Mouse (Mus musculus): ENCODE measurements around the gene Uggt2. TPM values are rescaled to one million over a fixed set of nuclear protein-coding genes. Genes with fewer than 3 reads are reported as not detected.
A peak's percentile ranks its signal among the peaks of the same experiment; 100 is the strongest.

Gene Uggt2
- polyA plus RNA-seq (2012; rRNA removed): 36.0 and 36.5 TPM in 2 replicates
- polyA plus RNA-seq (2014; fragmentation: Nextera tagmentation; extraction: Ambion mirVana): 14.9 and 18.5 TPM in 2 replicates

DNA sequence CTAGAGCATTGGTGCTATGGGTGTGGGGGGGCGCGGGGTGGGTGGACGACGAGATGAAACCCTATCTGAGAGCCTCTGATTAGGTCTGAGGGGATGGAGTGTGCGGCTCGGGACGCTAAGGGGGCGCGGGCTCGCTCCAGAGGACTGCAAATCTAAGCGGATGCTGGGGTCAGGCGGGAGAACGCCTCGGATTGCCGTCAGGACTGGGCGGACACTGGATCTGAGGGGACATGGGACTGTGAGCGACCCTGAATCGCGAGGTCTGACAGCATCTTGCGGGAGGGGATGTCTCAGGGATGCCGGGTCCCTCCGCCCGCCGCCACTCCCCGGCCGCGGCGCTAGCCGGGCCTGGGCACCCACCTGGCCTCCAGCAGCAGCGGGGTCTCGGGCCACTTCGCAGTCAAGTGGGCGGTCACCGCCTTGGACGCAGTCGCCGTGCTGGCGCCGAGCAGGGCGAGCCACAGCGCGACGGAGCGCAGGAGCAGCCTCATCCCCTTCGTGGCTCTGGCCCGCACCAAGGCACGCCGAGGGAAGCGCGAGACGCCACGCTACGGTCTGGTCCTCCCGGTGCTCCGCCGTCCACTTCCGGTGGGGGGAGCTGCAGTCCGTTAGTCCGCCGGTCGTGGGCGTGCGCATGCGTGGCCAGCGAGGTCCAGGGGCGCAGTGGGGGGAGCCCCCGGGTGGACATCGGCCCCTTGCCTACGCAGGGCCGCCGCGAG lies at the start of gene Uggt2:
TSS of gene Uggt2 (minus strand) at position 580 of the 719 bp plus-strand sequence.
- Histone ChIP-seq H3K4me1 (ENCODE audit: control insufficient read depth, insufficient read depth, low read length) (peaks cover 5% of the 10 kb centered on the region), H3K27ac (replicated peaks; ENCODE audit: low read depth, low read length) (peak within 1 kb of the TSS; percentile 84), H3K9me3 (ENCODE audit: control insufficient read depth, low read length) (no peaks in the 10 kb centered on the region), H3K9ac (ENCODE audit: low read depth, low read length, severe bottlenecking) (peak within 1 kb of the TSS; percentile 95), H3K4me2 (replicated peaks; ENCODE audit: low read depth, low read length, severe bottlenecking) (peak within 1 kb of the TSS; percentile 68), H3K27me3 (ENCODE audit: control insufficient read depth, insufficient read depth, low read length) (no peaks in the 10 kb centered on the region), H3K36me3 (ENCODE audit: control insufficient read depth, insufficient read depth, low read length) (no peaks in the 10 kb centered on the region), H3K4me3 (replicated peaks; ENCODE audit: low read length) (peak within 1 kb of the TSS; percentile 77)
- peak; percentile 95 for ATAC-seq (ENCODE audit: low FRiP score, low read depth)
- under 1% methylated on average over 59 of the region's 72 CpGs for WGBS
- no peak; the same call in 1 of the 2 replicates for TF ChIP-seq POLR2A (IDR thresholded peaks at IDR 0.05; ENCODE audit: borderline replicate concordance, extremely low read depth, insufficient read depth, insufficient read length)
- DNase-seq (ENCODE audit: low spot score): peak; percentile 83

DNA sequence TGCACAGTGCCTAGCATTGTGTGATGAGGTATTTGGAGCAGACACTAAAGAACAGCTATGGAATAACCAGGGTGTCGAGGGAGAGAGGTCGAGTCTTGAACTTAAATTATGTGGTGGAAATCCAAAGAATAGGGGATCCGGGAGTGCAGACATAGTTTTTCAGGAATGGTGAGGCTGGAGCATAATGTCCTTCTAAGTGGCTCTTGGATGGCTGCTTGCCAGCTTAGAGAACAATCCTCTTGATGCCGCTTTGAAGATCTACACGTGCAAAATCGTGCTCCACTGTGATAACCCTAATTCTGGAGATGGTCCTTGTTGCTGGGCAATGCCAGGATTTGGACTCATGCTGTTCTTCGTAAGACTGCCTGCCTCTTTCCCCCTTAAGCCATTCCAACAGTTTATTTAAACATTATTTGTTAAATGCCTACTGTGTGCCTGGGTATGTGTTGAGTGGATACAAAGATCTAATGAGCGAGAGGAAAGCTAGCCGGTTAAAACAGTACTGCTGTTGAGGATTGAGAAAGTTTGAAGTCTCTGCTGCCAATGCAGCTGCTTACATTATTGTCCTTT lies 40.2 kb upstream of the Uggt2 start:
- peaks cover 35% of the 10 kb centered on the region for H3K27me3 ChIP-seq (ENCODE audit: control insufficient read depth, insufficient read depth, low read length)
- WGBS: 45% methylated on average over 9 of the region's 9 CpGs
- H3K36me3 ChIP-seq (ENCODE audit: control insufficient read depth, insufficient read depth, low read length): no peaks in the 10 kb centered on the region
- H3K27ac ChIP-seq (replicated peaks; ENCODE audit: low read depth, low read length): no peak overlapping the region
- DNase-seq (ENCODE audit: low spot score): peak; percentile 7
- H3K4me1 ChIP-seq (ENCODE audit: control insufficient read depth, insufficient read depth, low read length): peaks cover 3% of the 10 kb centered on the region; the same call in 1 of the 2 replicates
- peak overlapping the region; percentile 98 for H3K4me2 ChIP-seq (replicated peaks; ENCODE audit: low read depth, low read length, severe bottlenecking)
- ATAC-seq (ENCODE audit: low FRiP score, low read depth): no peak
- H3K4me3 ChIP-seq (replicated peaks; ENCODE audit: low read length): peak overlapping the region; percentile 68
- TF ChIP-seq POLR2A (IDR thresholded peaks at IDR 0.05; ENCODE audit: borderline replicate concordance, extremely low read depth, insufficient read depth, insufficient read length): no peak
- H3K9me3 ChIP-seq (ENCODE audit: control insufficient read depth, low read length): no peaks in the 10 kb centered on the region
- H3K9ac ChIP-seq (ENCODE audit: low read depth, low read length, severe bottlenecking): no peak overlapping the region

DNA sequence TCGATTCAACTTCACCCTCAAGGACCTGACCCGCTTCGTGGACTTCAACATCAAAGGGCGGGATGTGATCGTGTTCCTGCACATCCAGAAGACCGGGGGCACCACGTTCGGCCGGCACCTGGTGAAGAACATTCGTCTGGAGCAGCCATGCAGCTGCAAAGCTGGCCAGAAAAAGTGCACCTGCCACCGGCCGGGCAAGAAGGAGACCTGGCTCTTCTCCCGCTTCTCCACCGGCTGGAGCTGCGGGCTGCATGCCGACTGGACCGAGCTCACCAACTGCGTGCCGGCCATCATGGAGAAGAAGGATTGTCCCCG lies 39.5 kb upstream of the Uggt2 start:
- Histone ChIP-seq H3K4me2 (replicated peaks; ENCODE audit: low read depth, low read length, severe bottlenecking) (peak overlapping the region; percentile 98), H3K4me3 (replicated peaks; ENCODE audit: low read length) (peak overlapping the region; percentile 68), H3K9me3 (ENCODE audit: control insufficient read depth, low read length) (no peaks in the 10 kb centered on the region), H3K4me1 (ENCODE audit: control insufficient read depth, insufficient read depth, low read length) (peaks cover 3% of the 10 kb centered on the region; the same call in 1 of the 2 replicates), H3K9ac (ENCODE audit: low read depth, low read length, severe bottlenecking) (peak overlapping the region; percentile 60; the same call in 1 of the 2 replicates), H3K27ac (replicated peaks; ENCODE audit: low read depth, low read length) (no peak overlapping the region), H3K36me3 (ENCODE audit: control insufficient read depth, insufficient read depth, low read length) (no peaks in the 10 kb centered on the region), H3K27me3 (ENCODE audit: control insufficient read depth, insufficient read depth, low read length) (peaks cover 35% of the 10 kb centered on the region)
- DNase-seq (ENCODE audit: low spot score) (no peak), ATAC-seq (ENCODE audit: low FRiP score, low read depth) (no peak)
- WGBS: under 1% methylated on average over 19 of the region's 20 CpGs
- no peak for TF ChIP-seq POLR2A (IDR thresholded peaks at IDR 0.05; ENCODE audit: borderline replicate concordance, extremely low read depth, insufficient read depth, insufficient read length)

DNA sequence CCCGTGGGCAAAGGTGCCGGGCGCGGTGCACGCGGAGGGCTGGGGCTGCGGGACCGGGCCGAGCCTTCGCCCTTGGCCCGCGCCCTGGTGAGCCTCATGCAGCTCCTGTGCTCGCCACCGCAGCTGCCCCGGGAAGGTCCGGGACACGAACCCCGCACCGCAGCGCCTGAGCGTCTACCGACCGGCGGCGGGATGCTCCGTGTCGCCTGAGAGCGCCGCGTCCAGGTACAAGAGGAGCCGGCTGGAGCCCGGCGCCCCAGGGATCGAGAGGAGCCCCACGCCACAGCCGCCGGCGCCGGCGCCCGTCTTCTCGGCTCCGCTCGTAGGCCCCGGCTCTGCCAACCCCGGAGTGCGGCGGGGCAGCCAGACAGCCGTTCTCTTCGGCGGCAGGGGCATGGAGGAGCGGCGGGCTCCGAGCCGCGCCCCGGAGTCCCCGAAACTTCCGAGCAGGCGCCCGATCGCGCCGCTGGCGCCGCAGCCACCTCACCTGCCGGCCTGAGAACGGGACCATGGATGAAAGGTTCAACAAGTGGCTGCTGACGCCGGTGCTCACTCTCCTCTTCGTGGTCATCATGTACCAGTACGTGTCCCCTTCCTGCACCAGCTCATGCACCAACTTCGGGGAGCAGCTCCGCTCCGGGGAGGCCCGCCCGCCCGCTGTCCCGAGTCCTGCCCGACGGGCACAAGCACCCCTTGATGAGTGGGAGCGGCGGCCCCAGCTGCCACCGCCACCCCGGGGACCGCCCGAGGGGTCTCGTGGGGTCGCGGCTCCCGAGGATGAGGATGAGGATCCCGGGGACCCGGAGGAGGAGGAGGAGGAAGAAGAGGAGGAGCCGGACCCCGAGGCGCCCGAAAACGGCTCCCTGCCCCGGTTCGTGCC lies 38.9 kb upstream of the Uggt2 start, which contains the start of gene Hs6st3:
TSS of gene Hs6st3 (plus strand) at position 436 of the 880 bp plus-strand sequence.
- H3K4me1 ChIP-seq (ENCODE audit: control insufficient read depth, insufficient read depth, low read length): peaks cover 3% of the 10 kb centered on the region; the same call in 1 of the 2 replicates
- no peak for DNase-seq (ENCODE audit: low spot score)
- TF ChIP-seq POLR2A (IDR thresholded peaks at IDR 0.05; ENCODE audit: borderline replicate concordance, extremely low read depth, insufficient read depth, insufficient read length): no peak

DNA sequence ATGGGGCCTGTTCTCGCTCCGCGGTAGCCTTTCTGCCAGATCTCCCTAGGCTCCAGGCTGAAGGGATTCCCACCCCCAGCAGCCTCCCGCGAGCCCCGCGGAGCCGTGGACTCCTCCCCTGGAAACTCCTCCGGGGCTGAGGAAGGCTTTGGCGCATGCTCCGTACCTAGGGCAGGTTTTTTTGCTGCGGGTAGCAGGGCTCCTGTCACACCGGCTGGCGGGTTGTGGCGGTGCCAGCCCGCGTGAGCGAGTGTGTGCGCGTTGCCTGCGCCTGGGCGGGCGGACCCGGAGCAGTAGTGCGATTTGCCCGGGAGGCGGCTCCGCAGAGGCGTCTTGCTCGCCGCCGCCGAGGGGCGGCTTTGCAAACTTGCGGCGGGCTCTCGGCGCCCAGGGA lies 38.3 kb upstream of the Uggt2 start:
- peak overlapping the region; percentile 98 for H3K4me2 ChIP-seq (replicated peaks; ENCODE audit: low read depth, low read length, severe bottlenecking)
- ATAC-seq (ENCODE audit: low FRiP score, low read depth): peak; percentile 81; the same call in 1 of the 2 replicates
- peak overlapping the region; percentile 60 for H3K9ac ChIP-seq (ENCODE audit: low read depth, low read length, severe bottlenecking)
- no peaks in the 10 kb centered on the region for H3K36me3 ChIP-seq (ENCODE audit: control insufficient read depth, insufficient read depth, low read length)
- WGBS: 1% methylated on average over 29 of the region's 38 CpGs
- no peak for TF ChIP-seq POLR2A (IDR thresholded peaks at IDR 0.05; ENCODE audit: borderline replicate concordance, extremely low read depth, insufficient read depth, insufficient read length)
- peaks cover 3% of the 10 kb centered on the region; the same call in 1 of the 2 replicates for H3K4me1 ChIP-seq (ENCODE audit: control insufficient read depth, insufficient read depth, low read length)
- DNase-seq (ENCODE audit: low spot score): peak; percentile 54
- no peaks in the 10 kb centered on the region for H3K9me3 ChIP-seq (ENCODE audit: control insufficient read depth, low read length)
- peak overlapping the region; percentile 68 for H3K4me3 ChIP-seq (replicated peaks; ENCODE audit: low read length)
- no peak overlapping the region for H3K27ac ChIP-seq (replicated peaks; ENCODE audit: low read depth, low read length)
- H3K27me3 ChIP-seq (ENCODE audit: control insufficient read depth, insufficient read depth, low read length): peaks cover 35% of the 10 kb centered on the region

More for the DNA sequence above, 38.9 kb upstream of the Uggt2 start, which contains the start of gene Hs6st3:
- H3K9ac ChIP-seq (ENCODE audit: low read depth, low read length, severe bottlenecking): peak within 1 kb of the TSS; percentile 60
- H3K27me3 ChIP-seq (ENCODE audit: control insufficient read depth, insufficient read depth, low read length): peaks cover 35% of the 10 kb centered on the region
- peak within 1 kb of the TSS; percentile 98 for H3K4me2 ChIP-seq (replicated peaks; ENCODE audit: low read depth, low read length, severe bottlenecking)
- H3K36me3 ChIP-seq (ENCODE audit: control insufficient read depth, insufficient read depth, low read length): no peaks in the 10 kb centered on the region
- H3K4me3 ChIP-seq (replicated peaks; ENCODE audit: low read length): peak within 1 kb of the TSS; percentile 68
- H3K9me3 ChIP-seq (ENCODE audit: control insufficient read depth, low read length): no peaks in the 10 kb centered on the region
- no peak within 1 kb of the TSS for H3K27ac ChIP-seq (replicated peaks; ENCODE audit: low read depth, low read length)
- 0 out of 2 replicates have a peak, but pooled peaks have one; percentile 41 for ATAC-seq (ENCODE audit: low FRiP score, low read depth)
- 0% methylated on average over 81 of the region's 100 CpGs for WGBS
